Mouse (Mus musculus) frontal cortex, adult 2 months (tissue): ENCODE data around the gene Azin2. TPM values are rescaled to one million over a fixed set of nuclear protein-coding genes. Genes with fewer than 3 reads are reported as not detected.
A peak's percentile ranks its signal among the peaks of the same experiment; 100 is the strongest.

ENCODE experiments used
- DNase-seq, 2 experiments: peaks; one replicate each; pipeline ENCODE4 v3.0.0; 2022; ENCODE audit warnings: low spot score in 1 of 2; ENCODE audit errors: extremely low spot score in 1 of 2
- polyA plus RNA-seq: library from polyadenylated mRNA; depleted of rRNA; stranded (reverse); fragments of >200 nt; gene quantifications from 2 replicates; pipeline ENCODE4 v1.2.3, GENCODE M21; 2012; rRNA removed

The Azin2 gene
- 42.5 and 43.7 TPM in 2 replicates for polyA plus RNA-seq

- DNase-seq: peak; percentile 79 to 93
Measured at GRCm38 (mm10) chr4:128962029-128962925, at the start of gene Azin2. Gene Azin2, minus strand, starts transcription at chr4:128962442.

GRCm38 (mm10) chr4:129011604-129012121 is 49.4 kb upstream of the Azin2 start:
- no peak for DNase-seq

DNA sequence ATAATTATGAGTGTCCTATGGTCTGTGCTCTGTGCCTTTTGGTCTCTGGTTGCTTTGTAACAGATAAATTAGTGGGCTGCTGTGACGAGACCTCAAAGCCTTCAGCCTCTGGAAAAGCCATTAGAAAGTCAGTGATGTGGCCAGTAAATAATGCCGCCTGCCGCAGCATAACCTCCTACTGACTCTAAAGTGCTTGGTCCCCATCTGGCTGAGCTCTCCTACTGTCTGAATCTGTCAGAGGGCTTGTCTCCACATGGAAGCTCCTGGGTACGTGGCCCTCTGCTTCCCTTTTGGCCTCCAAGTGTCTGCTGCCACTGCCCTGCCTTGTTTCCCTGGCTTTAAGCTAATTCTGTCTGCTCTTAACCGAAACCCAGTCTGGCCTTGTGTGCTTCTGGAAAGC is 47.3 kb upstream of the Azin2 start:
- no peak for DNase-seq

DNA sequence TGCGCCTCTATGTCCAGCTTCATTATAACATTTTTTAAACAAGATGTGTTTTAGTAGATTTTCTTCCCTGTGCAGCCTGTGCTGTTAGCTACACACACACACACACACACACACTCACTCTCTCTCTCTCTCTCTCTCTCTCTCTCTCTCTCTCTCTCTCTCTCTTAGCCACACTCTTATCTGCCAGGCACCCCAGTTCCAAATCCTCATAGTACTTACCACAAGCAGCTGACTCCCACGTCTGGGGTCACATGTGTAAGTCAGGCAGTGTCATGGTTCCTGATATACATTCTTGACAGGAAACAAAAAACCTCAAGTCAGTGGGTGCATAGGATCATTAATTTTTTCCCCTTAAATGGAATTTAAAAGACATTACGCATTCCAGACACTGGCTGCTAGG is 46.4 kb upstream of the Azin2 start:
- DNase-seq: no peak

DNA sequence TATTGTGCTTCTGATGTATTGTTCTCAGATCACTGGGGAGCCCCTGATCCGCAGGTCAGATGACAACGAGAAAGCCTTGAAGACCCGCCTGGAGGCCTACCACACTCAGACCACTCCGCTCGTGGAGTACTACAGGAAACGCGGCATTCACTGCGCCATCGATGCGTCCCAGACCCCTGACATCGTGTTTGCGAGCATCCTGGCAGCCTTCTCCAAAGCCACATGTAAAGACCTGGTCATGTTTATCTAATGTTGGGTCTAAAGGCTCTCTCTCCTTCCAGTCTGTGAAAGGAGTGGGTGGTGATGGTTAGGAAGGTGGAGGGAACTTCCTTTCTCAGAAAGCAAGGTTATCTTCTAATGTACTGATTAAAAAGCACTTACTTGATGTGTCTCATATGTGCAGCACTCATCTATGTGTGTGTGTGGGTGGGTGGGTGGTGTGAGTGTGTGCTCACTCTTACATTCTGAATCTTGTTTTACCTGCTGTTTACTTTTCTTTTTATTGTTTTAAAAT is 45.8 kb upstream of the Azin2 start:
- DNase-seq: no peak

DNA sequence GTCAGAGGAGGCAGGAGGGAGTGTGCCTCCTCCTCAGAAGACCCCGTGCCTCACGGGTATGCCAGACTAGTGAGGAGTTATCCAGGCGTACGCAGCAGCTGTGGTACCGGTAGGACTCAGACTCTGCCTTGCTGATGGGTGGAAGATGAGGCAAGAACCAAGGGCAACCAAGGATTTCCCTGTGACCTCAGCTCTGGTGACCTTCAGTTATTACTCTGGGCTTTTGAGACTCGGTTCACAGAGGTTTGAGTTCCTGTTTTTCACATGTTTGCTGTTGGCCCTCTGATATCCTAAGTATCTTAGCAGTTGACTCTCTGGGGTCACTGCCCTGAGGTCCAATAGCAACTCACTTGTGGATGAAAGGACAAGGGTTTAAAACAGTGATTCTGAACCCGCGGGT is 41.5 kb upstream of the Azin2 start:
- DNase-seq: no peak

DNA sequence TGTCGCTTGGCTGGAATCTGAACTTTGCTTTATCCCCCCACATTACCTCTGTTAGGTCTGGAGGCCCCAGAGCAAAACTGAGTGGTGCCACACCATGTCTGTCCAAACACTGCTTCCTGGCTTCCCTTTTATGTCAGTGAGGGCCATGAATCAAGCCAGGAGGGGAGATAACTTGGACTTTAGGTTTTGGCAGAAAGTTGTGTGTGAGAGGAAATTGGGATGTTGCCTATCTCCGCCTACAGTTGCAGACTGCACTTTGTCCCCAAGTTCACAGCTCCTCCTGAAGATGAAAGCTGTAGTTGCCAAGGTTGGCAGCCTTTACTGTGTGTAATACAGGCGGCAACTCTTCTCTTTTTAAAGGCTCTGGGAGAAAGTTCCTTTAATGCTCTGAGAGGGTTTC is 38.5 kb upstream of the Azin2 start:
- no peak for DNase-seq

DNA sequence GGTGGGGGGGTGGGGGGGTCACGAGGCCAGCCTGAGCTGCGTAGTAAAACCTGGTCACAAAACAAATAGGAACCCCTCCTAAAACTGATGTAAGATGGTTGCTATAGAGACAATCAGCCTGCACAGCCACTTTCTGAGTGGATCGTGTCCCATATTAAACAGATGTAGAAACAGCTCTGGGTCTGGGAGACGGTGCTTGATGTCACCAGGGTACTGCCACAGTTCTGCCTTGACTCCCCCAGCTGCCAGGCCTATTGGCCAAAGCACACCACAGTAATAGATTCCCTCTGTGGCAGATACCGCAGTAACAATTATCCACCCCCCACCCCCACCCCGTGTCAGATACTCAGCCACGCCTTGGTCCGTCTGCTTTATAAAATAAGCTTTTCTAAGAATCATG is 36.2 kb upstream of the Azin2 start:
- DNase-seq: no peak

DNA sequence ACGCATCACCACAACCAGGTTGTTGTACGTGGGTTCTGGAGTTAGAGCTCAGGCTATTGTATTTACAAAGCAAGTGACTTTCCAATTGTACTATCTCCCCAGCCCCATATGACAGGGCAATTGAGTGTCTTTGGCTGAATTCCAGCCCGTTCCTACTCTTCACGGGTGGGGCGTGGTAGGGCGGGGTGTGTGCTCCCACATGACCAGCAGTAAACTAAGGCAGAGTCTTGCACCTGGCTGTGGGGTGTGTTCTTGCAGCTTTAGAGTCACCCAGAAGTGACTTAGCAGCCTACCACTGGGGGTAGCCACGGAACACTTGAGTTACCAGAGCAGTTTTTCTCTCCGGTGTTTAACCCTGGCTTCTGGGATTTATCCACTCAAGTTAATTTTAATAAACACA is 35.0 kb upstream of the Azin2 start:
- no peak for DNase-seq

- no peak for DNase-seq
Measured at GRCm38 (mm10) chr4:128995238-128995637, 33.0 kb upstream of the Azin2 start.

DNA sequence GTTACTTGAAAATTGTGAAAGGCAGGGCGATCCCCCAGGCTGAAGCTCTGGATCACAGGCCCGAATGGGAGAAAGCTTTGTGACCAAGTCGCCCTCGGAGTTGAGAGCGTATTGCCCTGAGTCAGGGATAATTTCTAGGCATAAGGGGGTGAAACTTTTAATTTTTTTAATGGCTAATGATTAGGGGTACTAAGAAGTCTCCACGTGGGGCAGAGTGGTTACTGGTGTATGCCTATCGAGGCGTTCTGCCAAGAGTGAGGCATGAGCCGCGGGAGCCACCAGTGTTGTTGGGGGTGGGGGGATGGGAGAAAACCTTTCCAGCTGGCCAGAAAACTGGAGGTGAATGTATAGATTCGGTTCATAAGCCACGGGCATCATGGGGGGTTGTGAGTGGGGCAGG is 31.4 kb upstream of the Azin2 start:
- DNase-seq: no peak

GRCm38 (mm10) chr4:128993025-128993662 is 30.9 kb upstream of the Azin2 start:
- peak; percentile 89 to 99 for DNase-seq

DNA sequence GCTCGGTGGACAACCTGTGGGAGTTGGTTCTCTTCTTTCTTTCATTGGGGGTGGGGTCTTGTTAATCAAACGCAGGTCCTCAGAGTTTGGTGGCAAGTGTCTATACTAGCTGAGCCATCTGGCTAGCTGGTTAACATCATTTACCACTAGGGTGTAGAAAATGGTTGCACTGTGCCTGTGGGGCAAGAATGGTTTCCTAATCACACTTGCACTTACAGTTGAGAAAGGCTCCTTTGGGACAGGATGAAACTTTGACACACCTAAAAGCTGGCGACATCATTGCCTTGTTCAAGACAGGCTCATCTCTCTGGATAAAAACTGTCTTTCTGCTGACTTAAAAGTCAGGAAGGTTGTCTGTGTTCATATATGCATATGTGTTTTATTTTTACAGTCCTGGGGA is 29.9 kb upstream of the Azin2 start:
- no peak for DNase-seq

GRCm38 (mm10) chr4:128991500-128992008 is 29.3 kb upstream of the Azin2 start, which contains the start of gene Ak2:
Gene Ak2, plus strand, starts transcription at chr4:128991958.
- no peak for DNase-seq

DNA sequence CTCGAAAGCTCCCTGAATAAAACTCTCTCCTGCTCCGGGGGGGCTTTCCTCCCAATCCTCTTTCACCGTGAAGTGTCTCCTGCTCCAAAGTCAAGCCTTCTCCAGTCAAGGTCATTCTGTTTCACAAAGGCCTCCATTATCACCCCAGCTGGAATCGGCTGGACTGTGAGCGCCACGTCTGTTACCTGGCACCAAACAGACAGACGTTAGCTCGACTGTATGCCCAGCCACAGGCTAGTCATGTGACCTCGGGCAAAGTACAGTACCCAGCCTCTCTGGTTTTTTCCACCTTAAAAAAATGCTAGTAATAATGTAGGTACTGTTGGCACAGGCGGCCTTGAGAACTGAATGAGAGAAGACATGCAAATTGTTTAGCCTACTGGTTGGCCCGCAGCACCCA is 27.4 kb upstream of the Azin2 start:
- DNase-seq: no peak

DNA sequence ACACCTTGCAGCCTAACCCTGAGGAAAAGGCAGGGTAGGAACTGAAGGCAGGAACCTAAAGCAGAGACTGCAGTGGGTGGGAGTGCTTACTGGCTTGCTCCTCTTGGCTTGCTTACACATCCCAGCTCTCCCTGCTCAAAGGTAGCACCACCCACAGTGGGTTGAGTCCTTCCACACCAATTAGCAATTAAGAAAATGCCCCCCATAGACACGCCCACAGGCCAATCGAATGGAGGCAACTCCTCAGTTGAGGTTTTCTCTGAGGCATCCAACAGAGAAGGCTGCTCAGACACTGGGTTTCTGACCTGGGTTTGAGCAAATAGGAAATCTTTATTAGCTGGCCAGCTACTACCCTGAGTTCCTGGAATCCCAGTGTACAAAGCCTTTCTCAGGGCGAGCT is 26.7 kb upstream of the Azin2 start:
- no peak for DNase-seq

- no peak for DNase-seq
Measured at GRCm38 (mm10) chr4:128984600-128984999, 22.4 kb upstream of the Azin2 start.

GRCm38 (mm10) chr4:128983656-128984055 is 21.4 kb upstream of the Azin2 start:
- no peak for DNase-seq

- DNase-seq: no peak
Measured at GRCm38 (mm10) chr4:128983151-128983550, 20.9 kb upstream of the Azin2 start.

DNA sequence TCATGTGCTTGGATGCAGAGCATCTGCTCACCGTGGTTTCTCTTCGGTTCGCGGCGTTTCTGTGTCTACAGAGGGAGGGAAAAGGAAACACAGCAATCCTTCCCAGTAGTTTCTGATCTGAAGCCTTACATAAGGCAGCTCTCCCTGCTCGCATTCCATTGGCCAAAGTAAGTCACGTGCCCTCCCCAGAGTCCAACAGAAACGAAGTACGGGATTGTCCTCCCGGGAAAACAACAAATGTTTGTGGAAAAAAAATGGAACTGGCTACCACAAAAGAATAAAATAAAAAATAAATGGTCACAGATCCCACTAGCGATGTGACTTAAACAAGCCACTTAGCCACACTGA is 19.6 kb upstream of the Azin2 start:
- no peak for DNase-seq
